Mouse (Mus musculus) testis, adult 2 months (tissue): Measurements from ENCODE around the gene Casd1. TPM values are rescaled to one million over a fixed set of nuclear protein-coding genes. Genes with fewer than 3 reads are reported as not detected.

Source experiments
- H3K27ac ChIP-seq: fragments of 200-500 bp; 2 replicates; pipeline ENCODE4 v1.5.1; 2012; ENCODE audit warnings: low read depth, low read length; ENCODE audit not compliant: control insufficient read depth, insufficient read depth
- H3K27me3 ChIP-seq: fragments of 200-500 bp; 2 replicates; pipeline ENCODE4 v1.6.1; 2012; ENCODE audit warnings: mild to moderate bottlenecking, low read length, moderate library complexity; ENCODE audit not compliant: control insufficient read depth, insufficient read depth
- H3K36me3 ChIP-seq: fragments of 200-500 bp; 2 replicates; pipeline ENCODE4 v1.6.1; 2012; ENCODE audit warnings: mild to moderate bottlenecking, low read length; ENCODE audit not compliant: control insufficient read depth, insufficient read depth
- H3K4me1 ChIP-seq: fragments of 200-500 bp; 2 replicates; pipeline ENCODE4 v1.6.1; 2012; ENCODE audit warnings: low read length; ENCODE audit not compliant: control insufficient read depth, insufficient read depth
- H3K4me3 ChIP-seq: fragments of 200-500 bp; 2 replicates; pipeline ENCODE4 v1.5.1; 2012; ENCODE audit warnings: low read depth, mild to moderate bottlenecking, low read length, moderate library complexity, mixed read lengths; ENCODE audit not compliant: control insufficient read depth
- CTCF ChIP-seq: fragments of 200-500 bp; IDR thresholded peaks from 2 replicates; pipeline ENCODE4 v1.5.1; 2012; ENCODE audit warnings: low read depth, mild to moderate bottlenecking, inconsistent platforms, low read length, moderate library complexity; ENCODE audit not compliant: control insufficient read depth, insufficient read depth, insufficient replicate concordance
- POLR2A ChIP-seq: fragments of 200-500 bp; IDR thresholded peaks from 2 replicates; pipeline ENCODE4 v1.6.1; 2012; ENCODE audit warnings: low read depth, mild to moderate bottlenecking, inconsistent platforms, low read length, moderate library complexity; ENCODE audit not compliant: control insufficient read depth
- polyA plus RNA-seq: library from polyadenylated mRNA; depleted of rRNA; stranded (reverse); fragments of >200 nt; gene quantifications from 2 replicates; pipeline ENCODE4 v1.2.3, GENCODE M21; 2012

Gene Casd1
- polyA plus RNA-seq, 1 experiment, result 3.8 TPM

GRCm38 (mm10) chr6:4597711-4598110 lies 2.9 kb upstream of the Casd1 start:
- H3K36me3 ChIP-seq, result no peaks in the 10 kb centered on the region
- H3K4me1 ChIP-seq, result peaks cover 7% of the 10 kb centered on the region
- no peak for TF ChIP-seq CTCF
- no peak for TF ChIP-seq POLR2A
- no peaks in the 10 kb centered on the region for H3K27me3 ChIP-seq
- no peak overlapping the region for H3K27ac ChIP-seq
- H3K4me3 ChIP-seq, result no peak overlapping the region

GRCm38 (mm10) chr6:4600085-4600657 lies 468 bp upstream of the Casd1 start:
- H3K4me1 ChIP-seq, result peaks cover 7% of the 10 kb centered on the region
- H3K4me3 ChIP-seq, result peak overlapping the region; percentile 96
- no peaks in the 10 kb centered on the region for H3K36me3 ChIP-seq
- TF ChIP-seq POLR2A (no peak; the same call in 1 of the 2 replicates), CTCF (no peak)
- H3K27ac ChIP-seq, result peak overlapping the region; percentile 97
- H3K27me3 ChIP-seq, result no peaks in the 10 kb centered on the region

DNA sequence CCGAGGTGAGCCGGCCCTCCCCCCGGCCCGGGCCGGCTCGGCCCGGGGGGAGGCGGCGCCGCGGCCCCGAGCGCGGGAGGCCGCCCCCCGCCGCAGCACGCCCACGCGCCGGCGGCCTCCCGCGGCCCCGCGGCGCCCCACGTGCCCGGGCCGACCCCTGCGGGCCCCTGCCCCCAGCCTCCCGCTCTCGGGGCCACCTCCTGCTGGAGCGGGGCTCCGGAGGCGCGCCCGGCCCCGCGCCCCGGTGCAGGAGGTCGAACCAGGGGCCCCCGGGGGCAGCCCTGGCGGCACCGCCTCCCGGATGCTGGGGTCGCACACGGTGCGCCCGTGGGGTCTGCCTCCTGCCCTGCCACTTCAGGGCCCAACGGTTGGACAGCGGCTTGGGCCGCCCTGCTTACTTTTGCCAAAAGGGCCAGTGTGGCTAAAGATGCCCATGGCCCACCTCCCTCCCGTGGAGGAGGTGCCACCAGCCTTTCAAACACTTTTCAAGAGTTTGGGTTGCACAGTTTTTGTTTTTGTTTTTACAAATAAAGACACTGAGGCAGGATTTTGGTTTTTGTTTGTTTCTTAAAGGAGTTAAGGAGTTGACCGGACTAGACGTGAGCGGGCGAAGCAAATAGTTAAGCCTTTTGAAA lies 775 bp downstream of the Casd1 start:
- no peaks in the 10 kb centered on the region for H3K36me3 ChIP-seq
- H3K4me3 ChIP-seq, result peak overlapping the region; percentile 96
- peak overlapping the region; percentile 97 for H3K27ac ChIP-seq
- H3K27me3 ChIP-seq, result no peaks in the 10 kb centered on the region
- no peak for TF ChIP-seq CTCF
- TF ChIP-seq POLR2A, result peak; percentile 14; the same call in 1 of the 2 replicates
- peaks cover 9% of the 10 kb centered on the region for H3K4me1 ChIP-seq

GRCm38 (mm10) chr6:4602012-4602411 lies 1.4 kb downstream of the Casd1 start:
- Histone ChIP-seq H3K36me3 (no peaks in the 10 kb centered on the region), H3K27ac (peak overlapping the region; percentile 95), H3K4me3 (no peak overlapping the region; the same call in 1 of the 2 replicates), H3K27me3 (no peaks in the 10 kb centered on the region), H3K4me1 (peaks cover 11% of the 10 kb centered on the region)
- TF ChIP-seq CTCF, result no peak
- no peak for TF ChIP-seq POLR2A

- TF ChIP-seq POLR2A (no peak), CTCF (no peak)
- no peaks in the 10 kb centered on the region for H3K36me3 ChIP-seq
- no peak overlapping the region for H3K27ac ChIP-seq
- peaks cover 13% of the 10 kb centered on the region for H3K4me1 ChIP-seq
- H3K27me3 ChIP-seq, result no peaks in the 10 kb centered on the region
- H3K4me3 ChIP-seq, result no peak overlapping the region
Observed at GRCm38 (mm10) chr6:4606394-4606793, 5.8 kb downstream of the Casd1 start.

- no peak overlapping the region for H3K27ac ChIP-seq
- H3K27me3 ChIP-seq, result no peaks in the 10 kb centered on the region
- peaks cover 11% of the 10 kb centered on the region for H3K4me1 ChIP-seq
- no peak for TF ChIP-seq CTCF
- TF ChIP-seq POLR2A, result no peak
- no peak overlapping the region for H3K4me3 ChIP-seq
- H3K36me3 ChIP-seq, result no peaks in the 10 kb centered on the region
Observed at GRCm38 (mm10) chr6:4610216-4610896, 9.7 kb downstream of the Casd1 start.

- Histone ChIP-seq H3K4me3 (no peak overlapping the region), H3K36me3 (no peaks in the 10 kb centered on the region), H3K27me3 (no peaks in the 10 kb centered on the region), H3K27ac (no peak overlapping the region), H3K4me1 (peaks cover 7% of the 10 kb centered on the region)
- TF ChIP-seq CTCF, result no peak
- no peak for TF ChIP-seq POLR2A
Observed at GRCm38 (mm10) chr6:4611853-4612252, 11.2 kb downstream of the Casd1 start.
